Mouse (Mus musculus) megakaryocyte-erythroid progenitor cell, adult 5 weeks (primary cell): ENCODE data around the gene Bcl11b. TPM values are rescaled to one million over a fixed set of nuclear protein-coding genes. Genes with fewer than 3 reads are reported as not detected.

ENCODE experiments used
- polyA plus RNA-seq: library from polyadenylated mRNA; stranded (reverse); fragments of >175 nt; gene quantifications from 2 replicates; pipeline ENCODE4 v1.2.3, GENCODE M21; 2012

Bcl11b gene
- 0.48 and 0.73 TPM in 2 replicates for polyA plus RNA-seq

GRCm38 (mm10) chr12:108003483-108003882 lies at the start of gene Bcl11b:
TSS of gene Bcl11b (minus strand) at chr12:108003602.

Other genes with a start within 250 kb of the Bcl11b start
- 13.8 and 16.3 TPM in 2 replicates for gene Setd3, start 175.7 kb upstream of the Bcl11b start, polyA plus RNA-seq
- gene Ccnk, start 176.0 kb upstream of the Bcl11b start, polyA plus RNA-seq: 131 and 140 TPM in 2 replicates